Mouse (Mus musculus) forebrain, postnatal 0 days (tissue): Measurements from ENCODE around the gene Atp5l. TPM values are rescaled to one million over a fixed set of nuclear protein-coding genes. Genes with fewer than 3 reads are reported as not detected.
"Not testable (repeated sequence)": the region's sequence is repeated elsewhere in the genome, so short reads cannot be mapped to it uniquely, and the experiment has no call there.

Experiments
- ATAC-seq: fragments of 200-750 bp; cut with Nextera tagmentation; 2 replicates; pipeline ENCODE4 v1.8.0; 2017; ENCODE audit warnings: mild to moderate bottlenecking, moderate library complexity
- DNase-seq: peaks from one replicate; pipeline ENCODE4 v3.0.0-alpha.2; 2015
- H3K27ac ChIP-seq: fragments of 300-500 bp; sonication (generic); 2 replicates; pipeline ENCODE4 v1.5.1; 2014; ENCODE audit warnings: low read depth, mild to moderate bottlenecking, antibody characterized with exemption, low read length, moderate library complexity, mixed read lengths
- H3K27me3 ChIP-seq: fragments of 300-500 bp; sonication (generic); 2 replicates; pipeline ENCODE4 v1.6.1; 2014; ENCODE audit warnings: mild to moderate bottlenecking, low read length, mixed read lengths; ENCODE audit not compliant: insufficient read depth
- H3K36me3 ChIP-seq: fragments of 300-500 bp; sonication (generic); 2 replicates; pipeline ENCODE4 v1.6.1; 2014; ENCODE audit warnings: mild to moderate bottlenecking, moderate library complexity; ENCODE audit not compliant: insufficient read depth
- H3K4me1 ChIP-seq: fragments of 300-500 bp; sonication (generic); 2 replicates; pipeline ENCODE4 v1.6.1; 2014; ENCODE audit warnings: antibody characterized with exemption; ENCODE audit not compliant: insufficient read depth
- H3K4me2 ChIP-seq: fragments of 300-500 bp; sonication (generic); 2 replicates; pipeline ENCODE4 v1.6.1; 2014; ENCODE audit warnings: low read depth, mild to moderate bottlenecking, moderate library complexity
- H3K4me3 ChIP-seq: fragments of 300-500 bp; sonication (generic); 2 replicates; pipeline ENCODE4 v1.5.1; 2014; ENCODE audit warnings: low read depth, low read length, mixed read lengths
- H3K9ac ChIP-seq: fragments of 300-500 bp; sonication (generic); 2 replicates; pipeline ENCODE4 v1.6.1; 2014; ENCODE audit warnings: mild to moderate bottlenecking
- H3K9me3 ChIP-seq: fragments of 300-500 bp; sonication (generic); 2 replicates; pipeline ENCODE4 v1.6.1; 2016; ENCODE audit warnings: low read length
- CTCF ChIP-seq: sonication (generic); IDR thresholded peaks from 2 replicates; pipeline ENCODE4 v1.5.1; 2016; ENCODE audit warnings: antibody characterized with exemption, control low read depth, low read depth
- WGBS: fragments of 180-500 bp; shearing (Covaris S2); extraction: QIAGEN DNeasy Blood & Tissue Kit; methylation state at CpG from one replicate; pipeline ENCODE4 v1.1.7; 2014; 5-methylcytosine and 5-hydroxymethylcytosine counted together
- polyA plus RNA-seq: library from polyadenylated mRNA; unstranded; fragments of >200 nt; fragmentation: Nextera tagmentation; extraction: Ambion mirVana; gene quantifications from 2 replicates; pipeline ENCODE4 v1.2.1, GENCODE M21; 2015
- total RNA-seq: library from RNA; depleted of rRNA; stranded (reverse); fragments of >200 nt; gene quantifications from 2 replicates; pipeline ENCODE4 v1.2.3, GENCODE M21; 2014; rRNA removed

Atp5l gene
- total RNA-seq (216 and 362 TPM in 2 replicates), polyA plus RNA-seq (859 and 1,152 TPM in 2 replicates)

- Histone ChIP-seq H3K27me3 (no peaks in the 10 kb centered on the region), H3K4me3 (peak within 1 kb of the TSS; percentile 93), H3K27ac (peak within 1 kb of the TSS; percentile 94), H3K9ac (peak within 1 kb of the TSS; percentile 85), H3K4me2 (peak within 1 kb of the TSS; percentile 66), H3K36me3 (no peaks in the 10 kb centered on the region), H3K4me1 (peaks cover 6% of the 10 kb centered on the region), H3K9me3 (no peaks in the 10 kb centered on the region)
- no peak for TF ChIP-seq CTCF
- ATAC-seq (peak; percentile 93), DNase-seq (peak; percentile 99)
- WGBS, result under 1% methylated on average over 48 of the region's 48 CpGs
Measured at GRCm38 (mm10) chr9:44920374-44921122, at the start of gene Atp5l. Atp5l (minus strand) TSS chr9:44920742.

- 75% methylated on average over 1 of the region's 1 CpGs for WGBS
- ATAC-seq (no peak), DNase-seq (no peak)
- Histone ChIP-seq H3K4me2 (no peak overlapping the region), H3K27me3 (peaks cover 8% of the 10 kb centered on the region), H3K36me3 (no peaks in the 10 kb centered on the region), H3K9ac (no peak overlapping the region), H3K4me3 (no peak overlapping the region), H3K27ac (no peak overlapping the region), H3K4me1 (peaks cover 10% of the 10 kb centered on the region), H3K9me3 (no peaks in the 10 kb centered on the region)
- no peak for TF ChIP-seq CTCF
Measured at GRCm38 (mm10) chr9:44969450-44969849, 48.9 kb upstream of the Atp5l start.

- 82% methylated on average over 5 of the region's 5 CpGs for WGBS
Measured at GRCm38 (mm10) chr9:44967763-44968162, 47.2 kb upstream of the Atp5l start.

GRCm38 (mm10) chr9:44966815-44967242 lies 46.3 kb upstream of the Atp5l start:
- 25% methylated on average over 3 of the region's 3 CpGs for WGBS
- Histone ChIP-seq H3K27me3 (no peaks in the 10 kb centered on the region; the same call in 1 of the 2 replicates), H3K27ac (no peak overlapping the region), H3K9me3 (no peaks in the 10 kb centered on the region), H3K9ac (no peak overlapping the region), H3K36me3 (0 out of 2 replicates have a peak, but pooled peaks cover 9% of the 10 kb centered on the region), H3K4me2 (no peak overlapping the region), H3K4me1 (peaks cover 14% of the 10 kb centered on the region), H3K4me3 (no peak overlapping the region)
- TF ChIP-seq CTCF, result peak; percentile 72
- ATAC-seq (no peak), DNase-seq (peak; percentile 61)

More at GRCm38 (mm10) chr9:44967763-44968162, 47.2 kb upstream of the Atp5l start:
- not testable (repeated sequence) for H3K9ac ChIP-seq, H3K4me2 ChIP-seq, ATAC-seq, H3K27me3 ChIP-seq, H3K27ac ChIP-seq, DNase-seq, H3K36me3 ChIP-seq, H3K4me3 ChIP-seq, H3K9me3 ChIP-seq
- peaks cover 14% of the 10 kb centered on the region for H3K4me1 ChIP-seq

- peak overlapping the region; percentile 93 for H3K4me3 ChIP-seq
- TF ChIP-seq CTCF, result no peak
- H3K27ac ChIP-seq, result peak overlapping the region; percentile 67
- WGBS, result 14% methylated on average over 10 of the region's 10 CpGs
- H3K9ac ChIP-seq, result peak overlapping the region; percentile 46
- peaks cover 14% of the 10 kb centered on the region for H3K4me1 ChIP-seq
- no peaks in the 10 kb centered on the region; the same call in 1 of the 2 replicates for H3K27me3 ChIP-seq
- peak overlapping the region; percentile 71 for H3K4me2 ChIP-seq
- ATAC-seq, result no peak
- no peaks in the 10 kb centered on the region for H3K9me3 ChIP-seq
- no peak for DNase-seq
- H3K36me3 ChIP-seq, result peaks cover 16% of the 10 kb centered on the region; the same call in 1 of the 2 replicates
Measured at GRCm38 (mm10) chr9:44965833-44966466, 45.4 kb upstream of the Atp5l start.

GRCm38 (mm10) chr9:44965126-44965832 lies 44.7 kb upstream of the Atp5l start, which contains the start of gene Ube4a:
Ube4a (minus strand) TSS chr9:44965600.
- peak within 1 kb of the TSS; percentile 74 for H3K27ac ChIP-seq
- peak; percentile 97 for ATAC-seq
- peak within 1 kb of the TSS; percentile 93 for H3K4me3 ChIP-seq
- H3K36me3 ChIP-seq, result peaks cover 17% of the 10 kb centered on the region; the same call in 1 of the 2 replicates
- peak within 1 kb of the TSS; percentile 79 for H3K9ac ChIP-seq
- H3K4me2 ChIP-seq, result peak within 1 kb of the TSS; percentile 71
- no peaks in the 10 kb centered on the region; the same call in 1 of the 2 replicates for H3K27me3 ChIP-seq
- WGBS, result 3% methylated on average over 39 of the region's 39 CpGs
- TF ChIP-seq CTCF, result no peak
- peak; percentile 100 for DNase-seq
- peaks cover 14% of the 10 kb centered on the region for H3K4me1 ChIP-seq
- H3K9me3 ChIP-seq, result no peaks in the 10 kb centered on the region
